Mouse (Mus musculus): ENCODE measurements around the gene Hacl1. TPM values are rescaled to one million over a fixed set of nuclear protein-coding genes. Genes with fewer than 3 reads are reported as not detected.

Hacl1 gene
- polyA plus RNA-seq, 1 experiment, result 4.3 TPM

DNA sequence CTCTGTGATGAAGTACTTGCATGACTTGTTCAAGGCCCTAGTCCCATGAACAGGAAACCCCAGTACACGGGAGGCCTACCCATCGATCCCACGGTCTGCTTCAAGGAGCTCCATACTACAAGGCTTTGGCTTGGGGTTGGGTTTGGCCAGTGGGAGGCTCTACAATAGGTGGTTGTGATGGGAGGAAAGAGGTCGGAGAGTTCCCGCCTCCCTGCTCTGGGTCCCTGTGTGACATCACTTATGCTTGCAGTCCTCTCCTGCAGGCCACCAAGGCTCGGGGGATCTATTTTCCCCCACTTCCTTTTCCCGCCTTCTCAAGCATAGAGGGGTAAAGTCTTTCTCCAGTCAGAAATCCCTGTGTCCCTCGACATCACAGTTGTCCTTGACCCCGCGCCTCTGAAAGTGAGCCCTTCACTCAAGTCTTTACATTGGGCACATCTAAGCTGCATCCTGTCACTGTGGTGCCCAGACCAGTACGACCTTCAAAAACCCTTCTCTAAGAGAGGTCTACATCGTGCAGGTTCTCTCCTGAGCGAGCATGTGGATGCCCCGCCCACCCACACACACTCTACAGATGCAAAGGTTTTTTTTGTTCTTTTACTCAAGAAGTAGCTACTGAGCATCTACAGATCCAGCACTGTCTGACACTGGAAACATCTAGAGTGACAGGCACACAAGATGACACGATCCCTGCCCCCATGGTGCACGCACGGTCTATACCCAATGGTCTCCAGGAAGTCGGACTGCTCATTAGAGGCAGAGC is 66.0 kb downstream of the Hacl1 start:
- no peaks in the 10 kb centered on the region for H3K36me3 ChIP-seq (ENCODE audit: control insufficient read depth, insufficient read depth, low read length)
- WGBS, result 89% methylated on average over 18 of the region's 18 CpGs
- H3K27ac ChIP-seq (ENCODE audit: insufficient read depth, low read depth, low read length), result no peak overlapping the region
- no peaks in the 10 kb centered on the region for H3K4me1 ChIP-seq (ENCODE audit: control insufficient read depth, insufficient read depth, insufficient read length, low read length)
- no peak overlapping the region for H3K4me3 ChIP-seq (ENCODE audit: low read depth, low read length)
- TF ChIP-seq POLR2A (IDR thresholded peaks at IDR 0.05; ENCODE audit: low read depth, low read length) (no peak), CTCF (IDR thresholded peaks at IDR 0.05; ENCODE audit: extremely low read depth, insufficient read length, insufficient replicate concordance, low read depth, low read length) (no peak)
- H3K27me3 ChIP-seq (ENCODE audit: control insufficient read depth, insufficient read depth, low read length), result no peaks in the 10 kb centered on the region

DNA sequence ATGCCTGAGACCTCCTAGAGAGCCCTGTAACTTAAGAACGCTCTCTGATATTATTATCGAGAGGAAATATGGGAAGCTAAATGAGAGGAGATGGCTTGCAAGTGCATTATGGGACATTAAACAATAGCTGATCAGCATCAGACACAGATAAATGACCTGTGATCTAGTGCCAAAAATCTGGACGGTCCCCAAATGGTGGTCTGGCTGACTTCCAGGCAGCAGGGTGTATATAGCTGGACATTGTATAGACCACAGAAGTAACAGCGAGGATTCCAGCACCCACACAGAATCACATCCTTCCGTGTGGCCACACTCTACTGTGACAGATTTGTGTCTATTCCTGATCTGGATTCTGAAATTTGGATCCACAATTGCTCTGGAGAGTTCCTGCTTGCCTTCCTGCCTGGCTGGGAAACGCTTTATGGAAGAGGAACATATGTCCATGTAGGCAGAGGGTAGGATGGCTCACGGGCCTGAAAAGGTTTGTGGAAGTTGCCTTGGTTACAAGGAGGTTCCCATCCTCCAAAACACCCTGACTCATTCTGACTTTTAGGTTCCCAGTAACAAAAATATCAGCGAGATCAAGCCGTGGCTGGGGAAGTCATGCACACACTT is 68.4 kb downstream of the Hacl1 start:
- Histone ChIP-seq H3K27me3 (ENCODE audit: control insufficient read depth, insufficient read depth, low read length) (no peaks in the 10 kb centered on the region), H3K36me3 (ENCODE audit: control insufficient read depth, insufficient read depth, low read length) (no peaks in the 10 kb centered on the region), H3K4me3 (ENCODE audit: low read depth, low read length) (no peak overlapping the region), H3K4me1 (ENCODE audit: control insufficient read depth, insufficient read depth, insufficient read length, low read length) (no peaks in the 10 kb centered on the region), H3K27ac (ENCODE audit: insufficient read depth, low read depth, low read length) (no peak overlapping the region)
- WGBS, result 65% methylated on average over 9 of the region's 9 CpGs
- TF ChIP-seq POLR2A (IDR thresholded peaks at IDR 0.05; ENCODE audit: low read depth, low read length), result no peak

DNA sequence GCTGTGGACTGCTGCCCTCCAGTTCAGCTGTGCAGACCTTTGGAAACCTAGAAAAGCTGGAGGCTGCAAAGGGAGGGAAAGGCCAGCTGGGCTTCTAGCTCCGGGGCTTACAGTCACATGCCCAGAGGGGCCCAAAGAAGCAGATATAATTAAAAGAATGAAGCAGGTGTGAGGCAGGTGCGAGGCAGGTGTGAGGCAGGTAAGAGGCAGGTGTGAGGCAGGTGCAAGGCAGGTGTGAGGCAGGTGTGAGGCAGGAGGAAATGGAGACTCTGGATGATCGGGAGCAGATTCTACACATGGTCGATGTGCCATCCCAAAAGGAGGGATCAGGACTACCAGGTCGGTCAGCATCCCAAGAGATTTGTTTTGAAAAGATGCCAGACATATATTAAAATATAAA is 69.7 kb downstream of the Hacl1 start:
- Histone ChIP-seq H3K4me1 (ENCODE audit: control insufficient read depth, insufficient read depth, insufficient read length, low read length) (no peaks in the 10 kb centered on the region), H3K27ac (ENCODE audit: insufficient read depth, low read depth, low read length) (no peak overlapping the region), H3K4me3 (ENCODE audit: low read depth, low read length) (no peak overlapping the region), H3K27me3 (ENCODE audit: control insufficient read depth, insufficient read depth, low read length) (no peaks in the 10 kb centered on the region), H3K36me3 (ENCODE audit: control insufficient read depth, insufficient read depth, low read length) (no peaks in the 10 kb centered on the region)
- 63% methylated on average over 5 of the region's 5 CpGs for WGBS
- TF ChIP-seq CTCF (IDR thresholded peaks at IDR 0.05; ENCODE audit: extremely low read depth, insufficient read length, insufficient replicate concordance, low read depth, low read length), result no peak
- no peak for TF ChIP-seq POLR2A (IDR thresholded peaks at IDR 0.05; ENCODE audit: low read depth, low read length)

DNA sequence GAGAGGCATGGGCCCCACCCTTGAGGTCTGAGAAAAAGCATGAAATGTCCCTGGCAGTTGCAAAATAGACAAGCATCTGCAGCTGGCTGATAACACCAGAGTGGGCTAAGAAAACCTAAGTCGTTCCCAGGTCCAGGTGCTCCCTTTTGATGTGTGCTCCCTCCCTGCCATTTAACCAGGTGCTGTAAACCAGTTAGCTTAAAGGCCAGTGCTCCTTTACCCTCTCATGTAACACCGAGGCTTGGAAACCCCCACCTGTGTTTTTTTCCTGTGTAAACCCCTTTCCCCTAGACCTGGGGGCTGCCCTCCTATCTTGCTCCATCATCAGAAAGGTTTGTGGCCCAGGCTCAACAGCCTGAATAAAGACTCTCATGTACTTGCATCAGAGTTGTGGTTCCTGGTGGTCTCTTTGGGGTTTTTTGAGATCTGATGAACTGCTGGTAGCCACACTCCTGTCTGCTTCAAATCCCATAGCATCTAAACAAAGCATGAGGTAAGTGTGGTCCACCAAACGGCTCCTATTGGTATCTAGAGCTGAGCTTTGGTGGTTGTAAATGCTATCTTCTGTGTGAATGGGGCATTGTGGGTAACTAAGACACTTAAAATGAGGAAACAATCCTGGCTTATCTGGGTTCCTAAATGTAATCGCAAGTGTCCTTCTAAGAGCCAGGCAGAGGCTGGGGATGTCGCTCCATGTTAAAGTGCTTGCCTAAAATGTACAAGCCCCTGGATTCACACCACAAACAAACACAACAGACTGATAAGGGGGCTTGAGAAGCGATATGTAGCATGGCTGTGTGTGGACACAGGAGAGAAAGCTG is 70.7 kb downstream of the Hacl1 start:
- Histone ChIP-seq H3K36me3 (ENCODE audit: control insufficient read depth, insufficient read depth, low read length) (no peaks in the 10 kb centered on the region), H3K27me3 (ENCODE audit: control insufficient read depth, insufficient read depth, low read length) (no peaks in the 10 kb centered on the region), H3K4me3 (ENCODE audit: low read depth, low read length) (no peak overlapping the region), H3K4me1 (ENCODE audit: control insufficient read depth, insufficient read depth, insufficient read length, low read length) (no peaks in the 10 kb centered on the region), H3K27ac (ENCODE audit: insufficient read depth, low read depth, low read length) (no peak overlapping the region)
- WGBS, result 50% methylated on average over 6 of the region's 6 CpGs
- no peak for TF ChIP-seq CTCF (IDR thresholded peaks at IDR 0.05; ENCODE audit: extremely low read depth, insufficient read length, insufficient replicate concordance, low read depth, low read length)

DNA sequence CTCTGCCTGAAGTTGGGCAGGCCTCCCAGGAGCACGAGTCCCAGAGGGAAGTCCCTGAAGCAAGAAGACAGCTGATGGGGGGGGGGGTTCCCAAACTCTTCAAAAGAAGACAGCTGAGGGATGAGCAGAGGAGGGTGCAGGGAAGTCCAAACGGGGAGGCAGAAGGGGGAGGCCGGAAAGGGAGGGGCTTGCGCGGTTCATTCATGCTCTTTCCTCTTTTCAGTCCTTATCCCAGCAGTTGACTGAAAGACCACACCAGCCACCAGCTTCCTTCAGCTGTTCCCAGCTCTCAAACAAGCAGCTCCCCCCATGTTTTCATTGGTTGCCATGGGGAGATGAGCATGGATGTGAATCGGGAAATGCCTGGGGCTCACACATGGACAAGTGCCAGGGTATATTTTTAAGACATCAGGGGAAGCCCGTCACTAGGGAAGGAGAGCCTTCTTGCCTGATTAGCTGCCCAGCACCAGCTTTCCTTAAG is 71.9 kb downstream of the Hacl1 start:
- 57% methylated on average over 7 of the region's 7 CpGs for WGBS
- Histone ChIP-seq H3K4me1 (ENCODE audit: control insufficient read depth, insufficient read depth, insufficient read length, low read length) (no peaks in the 10 kb centered on the region), H3K36me3 (ENCODE audit: control insufficient read depth, insufficient read depth, low read length) (no peaks in the 10 kb centered on the region), H3K27ac (ENCODE audit: insufficient read depth, low read depth, low read length) (no peak overlapping the region), H3K4me3 (ENCODE audit: low read depth, low read length) (no peak overlapping the region), H3K27me3 (ENCODE audit: control insufficient read depth, insufficient read depth, low read length) (no peaks in the 10 kb centered on the region)
- no peak for TF ChIP-seq CTCF (IDR thresholded peaks at IDR 0.05; ENCODE audit: extremely low read depth, insufficient read length, insufficient replicate concordance, low read depth, low read length)
- TF ChIP-seq POLR2A (IDR thresholded peaks at IDR 0.05; ENCODE audit: low read depth, low read length), result no peak

DNA sequence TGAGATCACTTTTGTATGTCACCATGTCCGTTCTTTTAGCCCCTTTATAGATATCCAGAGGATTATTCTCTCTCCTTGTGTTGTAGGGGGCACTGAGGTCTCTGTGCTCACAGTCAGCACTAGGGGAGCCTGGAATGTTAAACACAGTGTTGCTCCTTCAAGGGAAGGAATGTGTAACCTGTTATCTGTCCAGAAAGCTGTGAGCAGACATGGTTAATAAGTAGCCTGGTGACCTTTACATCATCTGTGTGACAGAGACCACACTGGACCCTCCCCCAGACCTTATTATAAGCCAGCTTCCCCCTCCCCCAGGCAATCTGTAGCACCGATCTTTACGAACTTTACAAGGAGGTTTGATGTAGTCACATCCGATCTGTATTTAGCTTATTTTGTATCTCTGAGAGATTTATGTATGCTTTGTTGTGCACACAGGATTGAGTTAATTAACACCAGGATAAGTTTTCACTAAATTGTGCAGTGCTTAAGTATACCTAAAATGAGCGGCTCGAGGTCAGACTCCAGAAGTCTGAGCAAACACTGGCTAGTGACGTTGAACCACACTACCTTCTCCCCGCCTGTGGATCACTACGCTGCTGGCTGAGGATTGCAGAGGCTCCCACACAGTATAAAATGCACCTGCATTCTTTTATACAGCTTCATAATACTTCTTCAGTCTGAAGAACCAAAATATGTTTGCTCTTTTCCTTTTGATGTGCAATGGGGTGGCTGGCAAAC is 75.4 kb downstream of the Hacl1 start:
- WGBS, result 50% methylated on average over 9 of the region's 9 CpGs
- H3K36me3 ChIP-seq (ENCODE audit: control insufficient read depth, insufficient read depth, low read length), result no peaks in the 10 kb centered on the region
- no peaks in the 10 kb centered on the region for H3K27me3 ChIP-seq (ENCODE audit: control insufficient read depth, insufficient read depth, low read length)
- no peak overlapping the region for H3K27ac ChIP-seq (ENCODE audit: insufficient read depth, low read depth, low read length)
- no peak overlapping the region for H3K4me3 ChIP-seq (ENCODE audit: low read depth, low read length)
- TF ChIP-seq CTCF (IDR thresholded peaks at IDR 0.05; ENCODE audit: extremely low read depth, insufficient read length, insufficient replicate concordance, low read depth, low read length) (no peak), POLR2A (IDR thresholded peaks at IDR 0.05; ENCODE audit: low read depth, low read length) (no peak)
- H3K4me1 ChIP-seq (ENCODE audit: control insufficient read depth, insufficient read depth, insufficient read length, low read length), result no peaks in the 10 kb centered on the region

Data from small intestine, adult 2 months (tissue).